Mouse (Mus musculus) gastrocnemius, adult 18-20 months (tissue): ENCODE data around the gene Aff4. TPM values are rescaled to one million over a fixed set of nuclear protein-coding genes. Genes with fewer than 3 reads are reported as not detected.

Experiments
- DNase-seq: peaks from one replicate; pipeline ENCODE4 v3.0.0; 2021; ENCODE audit warnings: low spot score
- total RNA-seq, 2 experiments: library from RNA; stranded (reverse); gene quantifications; 2 replicates each; pipeline ENCODE4 v1.2.3; 2021

Gene Aff4
- total RNA-seq, 2 experiments from 2014 or later = 90.1 to 93.8 TPM

GRCm38 (mm10) chr11:53427993-53428715 lies 77.5 kb downstream of the Aff4 start:
- DNase-seq = no peak

DNA sequence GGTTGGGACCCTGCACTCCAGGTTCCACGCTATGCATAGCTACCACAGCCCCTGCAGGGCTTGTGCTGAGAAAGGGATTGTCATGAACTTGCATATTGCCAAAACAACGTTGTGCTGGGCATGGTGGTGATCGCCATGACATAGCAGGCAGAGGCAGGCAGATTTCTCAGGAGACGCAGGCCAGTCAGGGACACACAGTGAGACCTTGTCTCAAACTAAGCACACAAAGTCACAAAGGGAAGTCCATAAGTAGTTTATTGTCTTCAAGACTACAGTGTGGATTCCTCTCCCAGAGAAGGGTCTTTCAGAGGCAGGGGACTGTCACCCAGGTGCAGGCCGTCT lies 78.1 kb downstream of the Aff4 start:
- DNase-seq = no peak

DNA sequence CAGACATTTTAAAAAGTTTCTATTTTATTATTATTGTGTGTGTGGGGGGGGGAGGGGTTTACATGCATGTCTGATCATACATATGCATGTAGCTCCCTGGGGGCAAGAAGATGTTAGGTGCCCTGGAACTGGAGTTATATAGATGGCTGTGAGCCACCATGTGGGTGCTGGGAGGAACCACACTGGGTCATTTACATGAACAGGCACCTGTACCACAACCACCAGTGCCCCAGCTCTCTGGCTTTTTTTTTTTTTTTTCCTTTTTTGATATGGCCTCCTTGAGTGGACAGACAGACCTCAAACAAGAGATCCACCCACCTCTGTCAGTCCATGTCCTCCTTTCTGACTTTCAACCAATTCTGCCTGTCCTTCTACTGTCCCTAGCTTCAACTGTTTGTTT lies 78.5 kb downstream of the Aff4 start:
- no peak for DNase-seq

DNA sequence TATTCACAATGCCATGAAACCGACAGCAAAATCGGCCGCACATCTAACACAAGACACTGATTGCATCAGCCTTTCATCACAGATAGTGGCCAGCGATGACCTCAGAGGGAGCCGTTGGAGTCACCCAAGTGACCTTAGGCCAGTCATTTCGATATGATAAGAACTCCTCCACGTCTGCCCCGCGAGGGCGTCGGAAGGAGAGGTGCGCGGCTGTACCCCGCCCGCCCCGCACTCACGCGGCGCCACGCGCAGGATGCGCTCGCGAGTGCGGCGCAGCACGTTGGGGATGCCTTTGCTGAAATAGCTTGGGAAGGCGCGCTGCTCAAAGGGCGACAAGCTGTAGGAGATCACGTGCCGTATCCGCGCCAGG lies 79.7 kb downstream of the Aff4 start:
- DNase-seq = no peak

- peak; percentile 99 for DNase-seq
These were observed 80.2 kb downstream of the Aff4 start, which contains the start of the genes Uqcrq and Gdf9 for GRCm38 (mm10) chr11:53430670-53431346. Gene Uqcrq, minus strand, starts transcription at chr11:53430831. Gene Gdf9, plus strand, starts transcription at chr11:53431023.

- no peak for DNase-seq
These were observed 80.9 kb downstream of the Aff4 start for GRCm38 (mm10) chr11:53431347-53432056.

DNA sequence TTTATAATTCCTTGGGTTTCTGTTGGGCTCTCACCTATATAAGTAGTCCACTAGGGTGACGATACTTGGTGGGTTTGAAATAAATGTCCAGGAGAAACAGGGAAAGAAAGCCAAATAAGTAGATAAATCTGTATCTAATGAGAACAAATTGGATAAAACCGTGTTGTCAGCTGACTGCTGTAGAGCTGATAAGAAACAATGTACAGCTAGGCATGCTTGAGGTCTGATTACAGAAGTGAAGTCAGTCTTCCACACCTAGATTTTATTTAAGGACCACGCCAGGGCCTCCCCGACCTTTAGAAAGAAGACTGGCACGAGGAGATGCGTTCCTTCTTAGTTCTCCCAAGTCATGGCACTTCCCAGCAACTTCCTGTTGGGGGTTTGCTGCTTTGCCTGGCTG lies 82.4 kb downstream of the Aff4 start:
- no peak for DNase-seq

DNA sequence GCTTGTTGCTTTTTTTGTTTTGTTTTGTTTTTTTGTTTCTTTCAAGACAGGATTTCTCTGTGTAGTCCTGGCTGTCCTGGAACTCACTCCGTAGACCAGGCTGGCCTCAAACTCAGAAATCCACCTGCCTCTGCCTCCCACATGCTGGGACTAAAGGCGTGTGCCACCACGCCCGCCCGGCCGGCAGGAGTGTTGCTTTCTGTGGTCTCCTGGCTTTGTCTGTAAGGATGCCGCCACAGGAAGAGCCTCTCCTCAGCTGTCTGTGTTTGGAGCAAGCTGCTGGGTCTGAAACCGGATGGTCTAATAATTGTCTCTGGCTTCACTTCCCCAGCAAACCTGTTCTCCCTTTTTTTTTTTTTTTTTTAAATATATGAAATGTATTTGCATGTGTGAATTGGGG lies 84.9 kb downstream of the Aff4 start:
- DNase-seq = no peak

GRCm38 (mm10) chr11:53436338-53436737 lies 85.7 kb downstream of the Aff4 start:
- DNase-seq = no peak

- no peak for DNase-seq
These were observed 91.3 kb downstream of the Aff4 start for GRCm38 (mm10) chr11:53441921-53442320.

GRCm38 (mm10) chr11:53443861-53444260 lies 93.2 kb downstream of the Aff4 start:
- DNase-seq = peak; percentile 46

GRCm38 (mm10) chr11:53445562-53445961 lies 94.9 kb downstream of the Aff4 start:
- DNase-seq = no peak

DNA sequence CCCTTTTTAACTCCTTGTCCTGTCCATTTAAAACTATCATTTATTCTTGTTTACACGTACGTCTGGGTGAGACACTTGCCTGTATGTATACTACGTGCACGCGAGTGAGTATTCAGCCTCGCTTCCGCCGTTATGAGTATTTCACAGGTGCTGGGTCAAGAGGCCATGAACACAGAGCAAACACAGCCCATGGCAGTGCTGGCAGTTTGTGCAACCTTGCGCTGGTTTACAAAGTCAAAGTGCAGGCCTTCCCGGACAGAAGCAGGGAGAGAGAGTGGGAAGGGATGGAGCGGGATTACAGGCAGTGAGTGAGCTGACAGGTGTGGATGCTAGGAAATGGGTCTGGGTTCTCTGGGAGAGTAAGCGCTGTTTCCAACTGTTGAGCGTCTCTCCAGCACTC lies 95.5 kb downstream of the Aff4 start:
- no peak for DNase-seq

- DNase-seq = no peak
These were observed 97.4 kb downstream of the Aff4 start for GRCm38 (mm10) chr11:53447996-53448395.

DNA sequence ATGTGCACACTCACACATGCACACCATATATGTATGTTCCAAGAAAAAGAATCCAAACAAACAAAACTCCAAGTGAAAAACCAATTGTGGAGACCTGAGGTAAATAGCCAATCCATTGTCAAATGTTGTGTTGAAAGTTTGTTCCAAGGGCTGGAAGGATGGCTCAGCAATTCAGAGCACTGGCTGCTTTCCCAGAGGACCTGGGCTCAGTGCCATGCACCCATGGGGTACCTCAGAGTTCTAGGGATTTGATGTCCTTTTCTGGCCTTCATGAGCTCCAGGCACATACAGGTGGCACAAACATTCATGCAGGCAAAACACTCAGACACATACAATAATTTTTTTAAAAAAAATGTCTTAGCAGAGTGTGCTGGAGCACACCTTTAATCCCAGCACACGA lies 97.9 kb downstream of the Aff4 start:
- DNase-seq = peak; percentile 69

GRCm38 (mm10) chr11:53450070-53450705 lies 99.6 kb downstream of the Aff4 start:
- DNase-seq = no peak

DNA sequence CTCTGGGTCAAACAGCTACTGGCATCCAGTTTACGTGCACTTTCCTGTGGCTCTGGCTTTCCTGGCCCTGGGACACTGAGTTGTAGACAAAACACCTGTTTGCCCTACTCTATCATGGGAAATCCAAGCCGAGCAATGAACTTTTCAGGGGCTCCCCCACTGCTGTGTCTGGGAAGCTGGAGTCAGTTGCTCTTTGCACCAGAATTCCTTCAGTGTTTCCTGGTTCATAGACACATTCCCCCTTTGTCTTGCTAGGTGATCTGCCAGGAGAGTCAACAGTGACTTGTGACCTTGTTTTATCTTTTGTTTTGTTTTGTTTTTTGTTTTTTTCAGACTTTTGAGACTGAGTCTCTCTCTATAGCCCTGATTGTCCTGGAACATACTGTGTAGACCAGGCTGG lies 100.7 kb downstream of the Aff4 start:
- DNase-seq = no peak

DNA sequence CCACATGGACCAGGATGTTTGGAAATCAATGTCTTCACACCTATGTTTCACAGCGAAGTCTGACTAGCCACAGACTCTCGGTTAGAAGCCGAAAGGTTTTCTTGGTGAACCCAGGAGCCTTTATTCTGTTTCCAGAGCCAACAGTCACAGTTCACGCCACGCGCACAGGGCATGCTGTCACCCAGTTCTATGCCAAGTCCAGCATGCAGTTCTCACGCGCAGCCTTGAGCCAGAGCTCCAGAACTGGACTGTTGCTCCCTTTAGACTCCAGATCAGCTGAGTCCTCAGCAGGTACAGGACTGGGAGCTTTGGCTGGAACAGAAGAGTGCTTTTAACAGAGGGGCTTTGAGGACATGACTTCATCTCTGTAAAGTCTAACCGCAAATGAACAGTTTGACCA lies 101.8 kb downstream of the Aff4 start:
- DNase-seq = no peak

- DNase-seq = no peak
These were observed 102.4 kb downstream of the Aff4 start for GRCm38 (mm10) chr11:53453031-53453430.

- peak; percentile 49 for DNase-seq
These were observed 106.1 kb downstream of the Aff4 start, which contains the start of the genes Gm10447 and Shroom1 for GRCm38 (mm10) chr11:53456474-53457371. Gene Gm10447, minus strand, starts transcription at chr11:53457110. Gene Shroom1, plus strand, starts transcription at chr11:53457205.
